Mouse (Mus musculus) stomach, embryonic 14.5 days (tissue): ENCODE measurements around the gene Casp14. TPM values are rescaled to one million over a fixed set of nuclear protein-coding genes. Genes with fewer than 3 reads are reported as not detected.

Source experiments
- polyA plus RNA-seq: library from polyadenylated mRNA; unstranded; fragments of >200 nt; fragmentation: Nextera tagmentation; extraction: Ambion mirVana; gene quantifications from 2 replicates; pipeline ENCODE4 v1.2.1, GENCODE M21; 2014

Gene Casp14
- polyA plus RNA-seq, 1 experiment from 2014 or later, result 0.61 TPM

Other genes with a start within 250 kb of the Casp14 start
- not detected in 2 replicates for gene Olfr1358, start 200.9 kb downstream of the Casp14 start, polyA plus RNA-seq
- 36.0 and 44.4 TPM in 2 replicates for gene Ilvbl, start 143.9 kb downstream of the Casp14 start, polyA plus RNA-seq
- gene Syde1, start 126.3 kb downstream of the Casp14 start, polyA plus RNA-seq, result 19.1 and 20.4 TPM in 2 replicates
- not detected in 2 replicates for gene Olfr1357, start 100.2 kb downstream of the Casp14 start, polyA plus RNA-seq
- not detected in 2 replicates for gene Ccdc105, start 34.8 kb upstream of the Casp14 start, polyA plus RNA-seq
- gene Slc1a6, start 62.2 kb upstream of the Casp14 start, polyA plus RNA-seq, result 0.78 and 1.1 TPM in 2 replicates
- gene Olfr1356, start 133.9 kb upstream of the Casp14 start, polyA plus RNA-seq, result not detected in 2 replicates
- gene Olfr1355, start 157.2 kb upstream of the Casp14 start, polyA plus RNA-seq, result not detected in 2 replicates
- not detected in 2 replicates for gene Olfr1354, start 194.9 kb upstream of the Casp14 start, polyA plus RNA-seq
- gene Olfr8, start 232.3 kb upstream of the Casp14 start, polyA plus RNA-seq, result not detected in 2 replicates
- gene Olfr1353, start 245.0 kb upstream of the Casp14 start, polyA plus RNA-seq, result not detected in 2 replicates